In genomic region chr6:73011827-73012226, GRCm38 (mm10) we compare ENCODE assay signal across 14 mouse cellular contexts. TPM values are rescaled to one million over a fixed set of nuclear protein-coding genes. Genes with fewer than 3 reads are reported as not detected.
DNase-seq lines count a peak whose midpoint lies in the region; ATAC-seq lines count a peak whose summit lies in the region.
"Had no signal": no experiment of that assay in that cellular context is flagged by ENCODE, and none has a peak within 500 bp of the region (broad histone marks: within the 10 kb centered on the region; RNA-seq: fewer than 3 reads in every experiment).

No protein-coding gene starts in this region.

- DNase-seq in forebrain, embryonic 14.5 days (ENCODE audit: low spot score), result peak; percentile 53
- DNase-seq in forebrain, embryonic 11.5 days (ENCODE audit: low spot score), result no peak
- peak; percentile 67 for DNase-seq in kidney, postnatal 10 days
- no peak for DNase-seq in kidney, adult 18-20 months
- DNase-seq in midbrain, embryonic 14.5 days, result peak; percentile 25
- DNase-seq in heart, postnatal 4 days, result peak; percentile 76
- DNase-seq: cerebellum, adult 9-11 months had no signal

- WGBS in forebrain, embryonic 14.5 days, result 59% methylated on average over 6 of the region's 6 CpGs
- 88% methylated on average over 6 of the region's 6 CpGs for WGBS in forebrain, embryonic 11.5 days
- WGBS in midbrain, embryonic 14.5 days, result 77% methylated on average over 6 of the region's 6 CpGs
- WGBS in midbrain, embryonic 15.5 days, result 72% methylated on average over 6 of the region's 6 CpGs

- no peak overlapping the region for H3K4me3 ChIP-seq in forebrain, embryonic 14.5 days (ENCODE audit: low read depth, low read length)
- H3K4me3 ChIP-seq in forebrain, embryonic 11.5 days (ENCODE audit: low read depth, low read length), result no peak overlapping the region
- no peak overlapping the region for H3K4me3 ChIP-seq in midbrain, embryonic 14.5 days (replicated peaks; ENCODE audit: low read depth, low read length)
- no peak overlapping the region for H3K4me3 ChIP-seq in midbrain, embryonic 15.5 days
- H3K4me3 ChIP-seq: embryonic facial prominence, embryonic 13.5 days; midbrain, embryonic 13.5 days; neural tube, embryonic 13.5 days had no signal

- H3K9ac ChIP-seq in forebrain, embryonic 14.5 days (ENCODE audit: low read length), result no peak overlapping the region
- no peak overlapping the region for H3K9ac ChIP-seq in forebrain, embryonic 11.5 days (ENCODE audit: low read length)
- H3K9ac ChIP-seq in midbrain, embryonic 14.5 days (replicated peaks; ENCODE audit: low read length), result no peak overlapping the region
- H3K9ac ChIP-seq in midbrain, embryonic 15.5 days, result no peak overlapping the region
- H3K9ac ChIP-seq: embryonic facial prominence, embryonic 13.5 days; liver, embryonic 14.5 days; midbrain, embryonic 13.5 days; neural tube, embryonic 13.5 days had no signal

- H3K9me3 ChIP-seq in forebrain, embryonic 14.5 days (replicated peaks; ENCODE audit: control insufficient read depth, low read length), result no peaks in the 10 kb centered on the region
- no peaks in the 10 kb centered on the region for H3K9me3 ChIP-seq in forebrain, embryonic 11.5 days (ENCODE audit: control insufficient read depth, low read length)
- no peaks in the 10 kb centered on the region for H3K9me3 ChIP-seq in midbrain, embryonic 14.5 days (ENCODE audit: control insufficient read depth, low read length)
- no peaks in the 10 kb centered on the region for H3K9me3 ChIP-seq in midbrain, embryonic 15.5 days
- H3K9me3 ChIP-seq: midbrain, embryonic 13.5 days; neural tube, embryonic 13.5 days had no signal

- H3K4me1 ChIP-seq in forebrain, embryonic 14.5 days (ENCODE audit: control insufficient read depth, insufficient read depth, low read length), result peaks cover 3% of the 10 kb centered on the region; the same call in 1 of the 2 replicates
- H3K4me1 ChIP-seq in forebrain, embryonic 11.5 days (replicated peaks; ENCODE audit: control insufficient read depth, insufficient read depth, low read length), result peaks cover 2% of the 10 kb centered on the region; the same call in 1 of the 2 replicates
- no peaks in the 10 kb centered on the region for H3K4me1 ChIP-seq in midbrain, embryonic 14.5 days (ENCODE audit: control insufficient read depth, insufficient read depth, low read length)
- no peaks in the 10 kb centered on the region for H3K4me1 ChIP-seq in midbrain, embryonic 15.5 days
- H3K4me1 ChIP-seq: neural tube, embryonic 13.5 days had no signal

- no peak overlapping the region for H3K27ac ChIP-seq in forebrain, embryonic 14.5 days (ENCODE audit: low read depth, low read length)
- H3K27ac ChIP-seq in forebrain, embryonic 11.5 days (ENCODE audit: low read depth, low read length), result no peak overlapping the region
- H3K27ac ChIP-seq in midbrain, embryonic 14.5 days (replicated peaks; ENCODE audit: low read depth, low read length), result no peak overlapping the region
- no peak overlapping the region for H3K27ac ChIP-seq in midbrain, embryonic 15.5 days
- H3K27ac ChIP-seq: embryonic facial prominence, embryonic 13.5 days; liver, embryonic 14.5 days; midbrain, embryonic 13.5 days; neural tube, embryonic 13.5 days had no signal

- ATAC-seq in forebrain, embryonic 14.5 days, result no peak
- no peak for ATAC-seq in forebrain, embryonic 11.5 days (replicated peaks; ENCODE audit: low FRiP score)
- no peak for ATAC-seq in midbrain, embryonic 14.5 days (ENCODE audit: low FRiP score, low TSS enrichment)
- no peak for ATAC-seq in midbrain, embryonic 15.5 days (replicated peaks)
- no peak for ATAC-seq in activated CD4-positive, CD25-positive, alpha-beta regulatory T cell, adult 4 months
- ATAC-seq: forebrain, embryonic 16.5 days; midbrain, embryonic 13.5 days had no signal

- no peaks in the 10 kb centered on the region for H3K36me3 ChIP-seq in forebrain, embryonic 14.5 days (ENCODE audit: control insufficient read depth, insufficient read depth, low read length)
- H3K36me3 ChIP-seq in forebrain, embryonic 11.5 days (ENCODE audit: control insufficient read depth, insufficient read depth, low read length), result no peaks in the 10 kb centered on the region
- no peaks in the 10 kb centered on the region for H3K36me3 ChIP-seq in midbrain, embryonic 14.5 days (ENCODE audit: control insufficient read depth, insufficient read depth, low read length)
- no peaks in the 10 kb centered on the region for H3K36me3 ChIP-seq in midbrain, embryonic 15.5 days (replicated peaks)
- H3K36me3 ChIP-seq: embryonic facial prominence, embryonic 13.5 days; midbrain, embryonic 13.5 days; neural tube, embryonic 13.5 days had no signal

- no peak overlapping the region for H3K4me2 ChIP-seq in forebrain, embryonic 14.5 days (ENCODE audit: low read length)
- no peak overlapping the region for H3K4me2 ChIP-seq in forebrain, embryonic 11.5 days (ENCODE audit: low read depth, low read length, severe bottlenecking)
- H3K4me2 ChIP-seq in midbrain, embryonic 14.5 days (ENCODE audit: low read length), result no peak overlapping the region
- no peak overlapping the region for H3K4me2 ChIP-seq in midbrain, embryonic 15.5 days
- H3K4me2 ChIP-seq: embryonic facial prominence, embryonic 13.5 days; midbrain, embryonic 13.5 days; neural tube, embryonic 13.5 days had no signal

- no peaks in the 10 kb centered on the region for H3K27me3 ChIP-seq in forebrain, embryonic 14.5 days (replicated peaks; ENCODE audit: control insufficient read depth, insufficient read depth, low read length)
- no peaks in the 10 kb centered on the region for H3K27me3 ChIP-seq in forebrain, embryonic 11.5 days (ENCODE audit: control insufficient read depth, insufficient read depth, low read length)
- H3K27me3 ChIP-seq in midbrain, embryonic 14.5 days (ENCODE audit: control insufficient read depth, insufficient read depth, low read length), result no peaks in the 10 kb centered on the region
- no peaks in the 10 kb centered on the region for H3K27me3 ChIP-seq in midbrain, embryonic 15.5 days (replicated peaks)
- H3K27me3 ChIP-seq: embryonic facial prominence, embryonic 13.5 days; midbrain, embryonic 13.5 days; neural tube, embryonic 13.5 days had no signal

RNA-seq across cellular contexts. Expression of gene Tmsb10, which starts 53.3 kb away (rescaled TPM):
- polyA plus RNA-seq in forebrain, embryonic 14.5 days (2014; fragmentation: Nextera tagmentation; extraction: Ambion mirVana), result 4,907 and 5,462 TPM in 2 replicates
- 2,631 and 2,769 TPM in 2 replicates for polyA plus RNA-seq in forebrain, embryonic 11.5 days (2014; fragmentation: Nextera tagmentation; extraction: Ambion mirVana)
- 5,692 and 7,005 TPM in 2 replicates for polyA plus RNA-seq in midbrain, embryonic 14.5 days (2014; fragmentation: Nextera tagmentation; extraction: Ambion mirVana)
- 4,117 and 4,750 TPM in 2 replicates for polyA plus RNA-seq in midbrain, embryonic 15.5 days (2015; fragmentation: Nextera tagmentation; extraction: Ambion mirVana)
- total RNA-seq in heart, postnatal 4 days (2021), result 100 to 1,000 TPM; 848 to 855 TPM
- 1,000 to 10,000 TPM; 4,284 to 5,100 TPM for polyA plus RNA-seq in activated CD4-positive, CD25-positive, alpha-beta regulatory T cell, adult 4 months (2017; shearing (Covaris generic))

Comparison
In these comparisons a context has a peak if more than half of its experiments do, and no peak if none do; other contexts are left out.
1. DNase-seq: peak in forebrain, embryonic 14.5 days (single experiment), kidney, postnatal 10 days (single experiment), midbrain, embryonic 14.5 days (single experiment) and heart, postnatal 4 days (single experiment); none in forebrain, embryonic 11.5 days (single experiment) and kidney, adult 18-20 months (single experiment).